In genomic region chr17:83708256-83708655, GRCm38 (mm10) we compare ENCODE assay signal across 15 mouse cellular contexts. TPM values are rescaled to one million over a fixed set of nuclear protein-coding genes. Genes with fewer than 3 reads are reported as not detected.
A peak's percentile ranks its signal among the peaks of the same experiment; 100 is the strongest.
DNase-seq lines count a peak whose midpoint lies in the region; ATAC-seq and TF ChIP-seq lines count a peak whose summit lies in the region.
"Had no signal": no experiment of that assay in that cellular context is flagged by ENCODE, and none has a peak within 500 bp of the region (broad histone marks: within the 10 kb centered on the region; RNA-seq: fewer than 3 reads in every experiment).

No protein-coding gene starts in this region.

- peaks cover 7% of the 10 kb centered on the region; the same call in 1 of the 2 replicates for H3K79me2 ChIP-seq in liver, adult 2 months (ENCODE audit: control insufficient read depth, insufficient read depth, low read length)

- TF ChIP-seq POLR2A in liver, adult 2 months (IDR thresholded peaks at IDR 0.05; ENCODE audit: extremely low read depth, insufficient read depth, low read length): no peak

- TF ChIP-seq EP300 in liver, embryonic 14.5 days (IDR thresholded peaks at IDR 0.05; ENCODE audit: low read depth): no peak

- no peak overlapping the region for H3K9ac ChIP-seq in liver, adult 2 months (ENCODE audit: low read depth, low read length)
- H3K9ac ChIP-seq in ES-E14 (ENCODE audit: insufficient read depth, low read depth, low read length, poor library complexity, severe bottlenecking): peak overlapping the region; percentile 94; the same call in 1 of the 2 replicates
- peak overlapping the region; percentile 99 for H3K9ac ChIP-seq in liver, embryonic 14.5 days (replicated peaks)
- no peak overlapping the region for H3K9ac ChIP-seq in midbrain, embryonic 14.5 days (replicated peaks; ENCODE audit: low read length)
- H3K9ac ChIP-seq: kidney, embryonic 15.5 days; lung, embryonic 14.5 days; stomach, embryonic 15.5 days had no signal

- in situ Hi-C loops in ES-E14 (cut with MboI; ENCODE audit: low sequenced_read_pairs in 2 of 2, unreplicated experiment in 2 of 2): no loop called here

- H3K9me3 ChIP-seq in ES-E14 (ENCODE audit: control insufficient read depth, insufficient read depth, low read depth, low read length): no peaks in the 10 kb centered on the region
- no peaks in the 10 kb centered on the region for H3K9me3 ChIP-seq in liver, embryonic 14.5 days (ENCODE audit: control insufficient read depth, low read length)
- no peaks in the 10 kb centered on the region for H3K9me3 ChIP-seq in midbrain, embryonic 14.5 days (ENCODE audit: control insufficient read depth, low read length)
- H3K9me3 ChIP-seq: kidney, embryonic 15.5 days; stomach, embryonic 15.5 days had no signal

- peak overlapping the region; percentile 84 for H3K4me2 ChIP-seq in liver, embryonic 14.5 days (ENCODE audit: low read depth)
- H3K4me2 ChIP-seq in midbrain, embryonic 14.5 days (ENCODE audit: low read length): no peak overlapping the region
- H3K4me2 ChIP-seq: lung, embryonic 14.5 days; midbrain, embryonic 11.5 days had no signal

- TF ChIP-seq CTCF in liver, adult 2 months (IDR thresholded peaks at IDR 0.05; ENCODE audit: low read depth, low read length): no peak
- no peak for TF ChIP-seq CTCF in liver, embryonic 14.5 days (IDR thresholded peaks at IDR 0.05; ENCODE audit: low read depth)

- ATAC-seq in liver, embryonic 14.5 days (ENCODE audit: insufficient read depth): no peak
- ATAC-seq in midbrain, embryonic 14.5 days (ENCODE audit: low FRiP score, low TSS enrichment): no peak

- DNase-seq in liver, adult 2 months (ENCODE audit: extremely low read depth, low read depth, low spot score): no peak
- DNase-seq in liver (no peak), ES-E14 (ENCODE audit: low read depth, low spot score) (no peak)
- peak; percentile 50 for DNase-seq in CD4-positive helper T cell, adult 2 months (ENCODE audit: low read depth, low spot score)
- no peak for DNase-seq in liver, embryonic 14.5 days (ENCODE audit: low read depth in 3 of 3, low spot score in 3 of 3)
- no peak for DNase-seq in thymus, postnatal 25 days
- no peak for DNase-seq in midbrain, embryonic 14.5 days
- no peak for DNase-seq in cerebellum, postnatal 36 days
- DNase-seq: cerebellum, adult 18-20 months; heart, postnatal 14 days; lung, embryonic 14.5 days had no signal

- H3K36me3 ChIP-seq in liver, adult 2 months (ENCODE audit: control insufficient read depth, insufficient read depth, low read length): no peaks in the 10 kb centered on the region
- peaks cover 9% of the 10 kb centered on the region; the same call in 1 of the 2 replicates for H3K36me3 ChIP-seq in ES-E14 (ENCODE audit: control insufficient read depth, insufficient read depth, low read length, poor library complexity, severe bottlenecking)
- peaks cover 17% of the 10 kb centered on the region for H3K36me3 ChIP-seq in liver, embryonic 14.5 days (replicated peaks; ENCODE audit: control insufficient read depth, insufficient read depth, low read depth)
- no peaks in the 10 kb centered on the region for H3K36me3 ChIP-seq in midbrain, embryonic 14.5 days (ENCODE audit: control insufficient read depth, insufficient read depth, low read length)

- H3K27ac ChIP-seq in liver, adult 2 months (replicated peaks; ENCODE audit: insufficient read depth, low read depth, low read length): peak overlapping the region; percentile 44
- peak overlapping the region; percentile 89 for H3K27ac ChIP-seq in ES-E14 (ENCODE audit: insufficient read depth, low read depth, low read length, poor library complexity, severe bottlenecking)
- peak overlapping the region; percentile 94 for H3K27ac ChIP-seq in liver, embryonic 14.5 days
- no peak overlapping the region for H3K27ac ChIP-seq in midbrain, embryonic 14.5 days (replicated peaks; ENCODE audit: low read depth, low read length)
- H3K27ac ChIP-seq: kidney, embryonic 15.5 days; stomach, embryonic 15.5 days had no signal

- no peaks in the 10 kb centered on the region for H3K27me3 ChIP-seq in liver, adult 2 months (ENCODE audit: control insufficient read depth, insufficient read depth, low read length)
- no peaks in the 10 kb centered on the region for H3K27me3 ChIP-seq in liver, embryonic 14.5 days (ENCODE audit: control insufficient read depth, insufficient read depth, low read length)
- no peaks in the 10 kb centered on the region for H3K27me3 ChIP-seq in midbrain, embryonic 14.5 days (ENCODE audit: control insufficient read depth, insufficient read depth, low read length)
- H3K27me3 ChIP-seq: kidney, embryonic 15.5 days; stomach, embryonic 15.5 days had no signal

- no peaks in the 10 kb centered on the region; the same call in 1 of the 2 replicates for H3K4me1 ChIP-seq in liver, adult 2 months (ENCODE audit: control insufficient read depth, insufficient read depth, low read length)
- peaks cover 7 to 13% of the 10 kb centered on the region in 2 experiments; a peak in 3 of 4 replicates for H3K4me1 ChIP-seq in ES-E14 (ENCODE audit: control insufficient read depth in 2 of 2, insufficient read depth in 2 of 2, low read length in 2 of 2, poor library complexity in 1 of 2)
- peaks cover 27 to 37% of the 10 kb centered on the region in 2 experiments for H3K4me1 ChIP-seq in liver, embryonic 14.5 days (replicated peaks; ENCODE audit: control insufficient read depth in 2 of 2, insufficient read depth in 2 of 2, low read length in 1 of 2)
- no peaks in the 10 kb centered on the region for H3K4me1 ChIP-seq in midbrain, embryonic 14.5 days (ENCODE audit: control insufficient read depth, insufficient read depth, low read length)

- WGBS in liver, adult 2 months: 65% methylated on average over 10 of the region's 10 CpGs
- 77% methylated on average over 10 of the region's 10 CpGs for WGBS in liver, embryonic 14.5 days (ENCODE audit: insufficient replicate concordance)
- WGBS in midbrain, embryonic 14.5 days: 93% methylated on average over 10 of the region's 10 CpGs

- H3K4me3 ChIP-seq in liver, adult 2 months (ENCODE audit: insufficient read depth, low read depth, low read length): no peak overlapping the region
- peak overlapping the region; percentile 32 to 86 for H3K4me3 ChIP-seq in ES-E14 (ENCODE audit: insufficient read depth in 1 of 2, low read depth in 1 of 2, low read length in 2 of 2, poor library complexity in 1 of 2, severe bottlenecking in 1 of 2)
- H3K4me3 ChIP-seq in liver, embryonic 14.5 days (ENCODE audit: insufficient read depth in 1 of 2, low read depth in 2 of 2, low read length in 2 of 2): peak overlapping the region; percentile 14 to 69; a peak in 3 of 4 replicates
- no peak overlapping the region for H3K4me3 ChIP-seq in midbrain, embryonic 14.5 days (replicated peaks; ENCODE audit: low read depth, low read length)
- H3K4me3 ChIP-seq: kidney, embryonic 15.5 days; myocyte; stomach, embryonic 15.5 days had no signal

TF ChIP-seq in ES-E14, 5 proteins besides CTCF, POLR2A, EP300 and RAD21:
- TF ChIP-seq ZC3H11A (IDR thresholded peaks at IDR 0.05; ENCODE audit: borderline replicate concordance, low read depth, low read length) (no peak), CHD2 (IDR thresholded peaks at IDR 0.05; ENCODE audit: low read depth, low read length) (no peak)
TF ChIP-seq in ES-E14: peak in this region for 0.

RNA-seq across cellular contexts. Expression of gene Mta3, which starts 2.3 kb away (rescaled TPM):
- total RNA-seq in liver, adult 2 months (2014; rRNA removed): 11.3 and 11.4 TPM in 2 replicates
- polyA plus RNA-seq in liver, adult 2 months (2012; rRNA removed): 12.1 and 16.0 TPM in 2 replicates
- 52.8 and 57.1 TPM in 2 replicates for total RNA-seq in ES-E14 (2012; rRNA removed)
- 30.0 and 35.5 TPM in 2 replicates for polyA plus RNA-seq in liver, embryonic 14.5 days (2012; rRNA removed)
- 26.7 and 34.5 TPM in 2 replicates for polyA plus RNA-seq in liver, embryonic 14.5 days (2014; fragmentation: Nextera tagmentation; extraction: Ambion mirVana)
- polyA plus RNA-seq in midbrain, embryonic 14.5 days (2014; fragmentation: Nextera tagmentation; extraction: Ambion mirVana): 30.0 and 31.1 TPM in 2 replicates

Comparison
In these comparisons a context has a peak if more than half of its experiments do, and no peak if none do; other contexts are left out.
1. H3K4me3 ChIP-seq: peak in ES-E14 (2 of 2) and liver, embryonic 14.5 days (2 of 2); none in liver, adult 2 months (single experiment) and midbrain, embryonic 14.5 days (single experiment).
2. H3K9ac ChIP-seq: peak in ES-E14 (single experiment) and liver, embryonic 14.5 days (single experiment); none in liver, adult 2 months (single experiment) and midbrain, embryonic 14.5 days (single experiment).